Mouse (Mus musculus): ENCODE results near the gene Samd4b. TPM values are rescaled to one million over a fixed set of nuclear protein-coding genes. Genes with fewer than 3 reads are reported as not detected.
A peak's percentile ranks its signal among the peaks of the same experiment; 100 is the strongest.

The Samd4b gene
- polyA plus RNA-seq, 1 experiment from 2014 or later, result 36.0 TPM

DNA sequence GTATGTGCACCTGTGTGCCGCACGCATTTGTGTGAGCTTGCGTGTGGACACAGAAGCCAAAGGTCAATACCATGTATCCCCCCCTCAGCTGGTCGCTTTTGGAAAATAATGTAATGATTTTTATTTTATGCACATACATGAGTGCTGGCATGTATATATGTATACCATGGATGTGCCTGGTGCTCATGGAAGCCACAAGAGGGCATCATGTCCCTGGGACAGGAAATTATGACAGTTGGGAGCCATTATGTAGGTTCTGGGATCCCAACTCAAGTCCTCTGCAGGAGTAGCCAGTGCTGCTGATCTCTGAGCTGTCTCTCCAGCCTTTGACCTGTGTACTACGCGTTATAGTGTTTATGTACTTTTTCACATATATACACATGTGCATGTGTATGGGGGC is 121.8 kb downstream of the Samd4b start:
- Histone ChIP-seq H3K27me3 (replicated peaks; ENCODE audit: low read depth, poor library complexity, severe bottlenecking) (0 out of 2 replicates have a peak, but pooled peaks cover 6% of the 10 kb centered on the region), H3K27ac (replicated peaks) (no peak overlapping the region), H3K4me1 (peaks cover 8% of the 10 kb centered on the region), H3K36me3 (replicated peaks) (no peaks in the 10 kb centered on the region), H3K4me3 (no peak overlapping the region), H3K9me3 (no peaks in the 10 kb centered on the region)
- 87% methylated on average over 6 of the region's 6 CpGs for WGBS
- no peak for DNase-seq (ENCODE audit: low spot score)

- H3K4me3 ChIP-seq, result peak overlapping the region; percentile 67
- H3K4me1 ChIP-seq, result peaks cover 31% of the 10 kb centered on the region
- WGBS, result under 1% methylated on average over 63 of the region's 63 CpGs
- peak; percentile 84 for DNase-seq (ENCODE audit: low spot score)
- peak overlapping the region; percentile 87 for H3K27ac ChIP-seq (replicated peaks)
- H3K27me3 ChIP-seq (replicated peaks; ENCODE audit: low read depth, poor library complexity, severe bottlenecking), result peaks cover 54% of the 10 kb centered on the region
- H3K9me3 ChIP-seq, result no peaks in the 10 kb centered on the region
- H3K36me3 ChIP-seq (replicated peaks), result peaks cover 34% of the 10 kb centered on the region
Observed at GRCm38 (mm10) chr7:28467213-28467751, 130.7 kb downstream of the Samd4b start.

DNA sequence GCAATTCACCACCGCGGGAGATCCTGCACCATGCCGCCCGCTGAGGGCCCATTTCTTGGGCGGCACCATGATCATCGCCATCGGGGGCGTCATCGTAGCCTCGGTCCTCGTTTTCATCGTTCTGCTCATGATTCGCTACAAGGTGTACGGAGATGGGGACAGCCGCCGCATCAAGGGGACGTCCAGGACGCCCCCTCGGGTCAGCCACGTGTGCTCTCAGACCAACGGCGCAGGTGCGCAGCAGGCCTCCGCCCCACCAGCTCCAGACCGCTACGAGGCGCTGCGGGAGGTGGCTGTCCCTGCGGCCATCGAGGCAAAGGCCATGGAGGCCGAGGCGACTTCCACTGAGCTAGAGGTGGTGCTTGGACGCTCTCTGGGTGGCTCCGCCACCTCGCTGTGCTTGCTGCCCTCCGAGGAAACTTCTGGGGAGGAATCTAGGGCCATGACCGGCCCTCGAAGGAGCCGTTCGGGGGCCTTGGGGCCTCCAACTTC is 131.2 kb downstream of the Samd4b start:
- Histone ChIP-seq H3K27me3 (replicated peaks; ENCODE audit: low read depth, poor library complexity, severe bottlenecking) (peaks cover 54% of the 10 kb centered on the region), H3K4me1 (peaks cover 31% of the 10 kb centered on the region), H3K9me3 (no peaks in the 10 kb centered on the region), H3K36me3 (replicated peaks) (peaks cover 39% of the 10 kb centered on the region), H3K27ac (replicated peaks) (peak overlapping the region; percentile 87), H3K4me3 (peak overlapping the region; percentile 67)
- DNase-seq (ENCODE audit: low spot score), result peak; percentile 50
- 11% methylated on average over 40 of the region's 40 CpGs for WGBS

DNA sequence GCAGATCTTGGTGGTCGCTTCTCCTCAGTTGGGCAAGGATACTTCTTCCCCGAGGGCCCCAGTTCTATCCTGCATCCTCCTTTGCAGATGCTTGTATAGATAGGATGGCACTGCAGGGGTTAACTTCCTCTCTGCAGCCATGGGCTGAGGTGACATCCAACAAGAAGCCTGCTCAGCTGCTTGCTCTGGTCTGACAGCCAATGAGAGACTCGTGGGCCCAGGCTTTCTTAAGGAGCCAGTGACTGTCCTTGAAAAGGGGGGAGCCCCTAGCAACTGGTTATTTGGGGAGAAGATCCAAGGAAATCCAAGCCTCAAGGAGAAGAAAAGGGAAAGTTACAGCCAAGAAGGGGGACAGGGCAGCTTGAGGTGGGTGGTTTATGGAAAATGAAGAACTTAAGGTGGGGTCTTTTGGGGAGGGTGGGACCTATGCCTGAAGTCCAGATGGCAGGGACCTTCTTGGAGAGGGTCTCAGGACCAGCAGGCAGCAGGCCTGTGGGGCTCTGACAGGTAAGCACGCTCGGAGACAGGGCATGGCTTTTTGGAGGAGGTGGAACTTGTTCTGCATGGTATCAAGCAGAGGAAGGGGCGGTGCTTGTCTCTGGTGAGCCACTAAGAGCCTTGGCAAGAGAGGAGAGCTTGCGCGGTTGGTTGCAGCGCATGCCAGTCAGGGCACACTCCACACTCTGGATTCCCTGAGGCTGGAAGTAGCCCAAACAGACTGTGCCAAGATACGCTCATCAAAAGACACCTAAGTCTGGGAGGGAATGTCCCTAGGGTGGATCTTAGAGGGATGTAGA is 133.3 kb downstream of the Samd4b start:
- Histone ChIP-seq H3K27me3 (replicated peaks; ENCODE audit: low read depth, poor library complexity, severe bottlenecking) (peaks cover 46% of the 10 kb centered on the region), H3K36me3 (replicated peaks) (peaks cover 60% of the 10 kb centered on the region), H3K9me3 (no peaks in the 10 kb centered on the region), H3K27ac (replicated peaks) (no peak overlapping the region), H3K4me3 (peak overlapping the region; percentile 11; the same call in 1 of the 2 replicates), H3K4me1 (peaks cover 28% of the 10 kb centered on the region)
- DNase-seq (ENCODE audit: low spot score), result peak; percentile 53
- 59% methylated on average over 10 of the region's 10 CpGs for WGBS

DNA sequence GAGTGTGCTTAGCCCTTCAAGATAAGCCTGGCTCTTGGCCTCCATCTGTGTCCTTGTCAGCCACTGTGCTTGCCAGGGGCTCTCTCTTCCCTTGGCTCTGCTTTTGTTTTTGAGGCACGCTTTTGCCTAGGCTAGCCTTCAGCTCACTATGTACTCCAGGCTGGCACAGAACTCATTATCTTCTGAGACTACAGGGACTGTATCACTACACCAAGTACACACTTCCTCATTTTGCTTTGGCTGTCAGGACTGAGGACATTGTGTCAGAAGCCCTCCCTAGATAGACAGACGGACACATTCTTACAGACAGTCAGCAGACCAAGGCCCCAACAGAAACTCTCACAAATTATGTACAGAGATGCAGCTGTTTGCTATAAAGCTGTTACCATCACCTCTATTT is 135.2 kb downstream of the Samd4b start:
- Histone ChIP-seq H3K4me3 (no peak overlapping the region), H3K36me3 (replicated peaks) (peaks cover 79% of the 10 kb centered on the region), H3K27ac (replicated peaks) (no peak overlapping the region), H3K27me3 (replicated peaks; ENCODE audit: low read depth, poor library complexity, severe bottlenecking) (peaks cover 32% of the 10 kb centered on the region), H3K4me1 (peaks cover 24% of the 10 kb centered on the region), H3K9me3 (no peaks in the 10 kb centered on the region)
- WGBS, result 92% methylated on average over 2 of the region's 2 CpGs
- DNase-seq (ENCODE audit: low spot score), result no peak

DNA sequence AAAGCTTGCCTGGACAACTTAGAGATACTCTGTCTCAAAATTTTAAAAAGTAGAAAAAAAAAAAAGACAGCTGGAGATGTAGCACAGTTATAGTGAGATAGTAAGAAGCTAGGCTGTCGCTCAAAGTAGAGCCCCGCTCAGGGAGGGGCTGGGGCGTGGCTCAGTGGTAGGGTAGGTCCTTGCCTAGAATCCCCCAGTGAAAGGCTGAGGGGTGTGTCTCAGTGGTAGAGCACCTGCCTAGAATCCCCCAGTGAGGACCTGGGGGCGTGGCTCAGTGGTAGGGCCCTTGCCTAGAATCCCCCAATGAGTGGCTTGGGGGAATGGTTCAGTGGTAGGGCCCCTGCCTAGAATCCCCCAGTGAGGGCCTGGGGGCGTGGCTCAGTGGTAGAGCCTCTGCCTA is 137.6 kb downstream of the Samd4b start:
- Histone ChIP-seq H3K4me1 (peaks cover 10% of the 10 kb centered on the region; the same call in 1 of the 2 replicates), H3K9me3 (no peaks in the 10 kb centered on the region), H3K4me3 (no peak overlapping the region), H3K36me3 (replicated peaks) (peaks cover 95% of the 10 kb centered on the region), H3K27ac (replicated peaks) (no peak overlapping the region), H3K27me3 (replicated peaks; ENCODE audit: low read depth, poor library complexity, severe bottlenecking) (peaks cover 8% of the 10 kb centered on the region)
- DNase-seq (ENCODE audit: low spot score), result no peak
- WGBS, result 95% methylated on average over 5 of the region's 5 CpGs

GRCm38 (mm10) chr7:28452361-28453005 is 145.5 kb downstream of the Samd4b start:
- Histone ChIP-seq H3K9me3 (no peaks in the 10 kb centered on the region), H3K36me3 (replicated peaks) (peaks cover 32% of the 10 kb centered on the region), H3K4me3 (peak overlapping the region; percentile 90), H3K27me3 (replicated peaks; ENCODE audit: low read depth, poor library complexity, severe bottlenecking) (peaks cover 2% of the 10 kb centered on the region; the same call in 1 of the 2 replicates), H3K4me1 (peaks cover 20% of the 10 kb centered on the region), H3K27ac (replicated peaks) (peak overlapping the region; percentile 87)
- no peak for DNase-seq (ENCODE audit: low spot score)
- 4% methylated on average over 23 of the region's 24 CpGs for WGBS

DNA sequence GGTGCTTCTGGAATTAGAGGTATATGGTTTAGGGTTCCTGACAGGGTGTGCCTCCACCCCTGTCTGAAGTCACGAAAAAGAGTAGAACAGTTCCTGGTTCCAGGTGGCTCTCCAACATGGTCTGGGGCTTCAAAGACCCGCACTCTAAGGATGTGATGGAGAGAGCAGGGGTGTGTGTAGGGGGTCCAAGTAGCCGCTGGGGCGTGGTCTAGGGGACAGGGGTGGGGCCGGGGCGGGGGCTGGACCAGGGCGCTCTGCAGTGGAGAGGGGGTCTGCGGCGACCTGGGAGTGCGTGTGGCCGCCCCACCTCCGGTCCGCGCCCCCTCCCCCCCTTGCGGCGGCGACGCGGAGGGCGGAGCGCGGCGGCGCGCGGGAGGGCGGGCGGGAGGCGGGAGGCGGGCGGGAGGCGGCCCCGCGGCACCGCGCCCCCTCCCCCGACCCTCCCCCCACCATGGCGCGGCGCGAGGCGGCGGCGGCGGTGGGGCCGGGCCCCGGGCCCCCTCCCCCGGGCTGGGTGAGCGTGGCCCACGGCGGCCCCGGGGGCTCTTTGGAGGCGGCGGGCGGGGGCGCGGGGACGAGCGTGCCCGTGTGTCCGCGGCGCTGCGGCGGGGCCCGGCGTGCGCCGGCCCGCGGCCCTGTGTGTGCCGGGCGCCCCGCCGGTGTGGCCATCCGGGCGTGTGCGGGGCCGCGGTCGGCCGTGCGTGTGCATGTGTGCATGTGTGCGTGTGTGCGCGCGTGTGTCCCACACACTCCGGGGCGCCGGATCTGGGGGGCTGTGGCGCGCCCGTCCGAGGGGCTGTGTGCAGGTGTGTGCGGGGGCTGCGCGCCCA is 146.2 kb downstream of the Samd4b start, which contains the start of gene Lrfn1:
Gene Lrfn1 (plus strand): TSS at position 450 of the 830 bp plus-strand sequence.
- Histone ChIP-seq H3K36me3 (replicated peaks) (peaks cover 25% of the 10 kb centered on the region), H3K27me3 (replicated peaks; ENCODE audit: low read depth, poor library complexity, severe bottlenecking) (peaks cover 10% of the 10 kb centered on the region), H3K27ac (replicated peaks) (peak within 1 kb of the TSS; percentile 87), H3K4me3 (peak within 1 kb of the TSS; percentile 90), H3K9me3 (no peaks in the 10 kb centered on the region), H3K4me1 (peaks cover 25% of the 10 kb centered on the region)
- WGBS, result 1% methylated on average over 61 of the region's 97 CpGs
- peak; percentile 77 for DNase-seq (ENCODE audit: low spot score)

DNA sequence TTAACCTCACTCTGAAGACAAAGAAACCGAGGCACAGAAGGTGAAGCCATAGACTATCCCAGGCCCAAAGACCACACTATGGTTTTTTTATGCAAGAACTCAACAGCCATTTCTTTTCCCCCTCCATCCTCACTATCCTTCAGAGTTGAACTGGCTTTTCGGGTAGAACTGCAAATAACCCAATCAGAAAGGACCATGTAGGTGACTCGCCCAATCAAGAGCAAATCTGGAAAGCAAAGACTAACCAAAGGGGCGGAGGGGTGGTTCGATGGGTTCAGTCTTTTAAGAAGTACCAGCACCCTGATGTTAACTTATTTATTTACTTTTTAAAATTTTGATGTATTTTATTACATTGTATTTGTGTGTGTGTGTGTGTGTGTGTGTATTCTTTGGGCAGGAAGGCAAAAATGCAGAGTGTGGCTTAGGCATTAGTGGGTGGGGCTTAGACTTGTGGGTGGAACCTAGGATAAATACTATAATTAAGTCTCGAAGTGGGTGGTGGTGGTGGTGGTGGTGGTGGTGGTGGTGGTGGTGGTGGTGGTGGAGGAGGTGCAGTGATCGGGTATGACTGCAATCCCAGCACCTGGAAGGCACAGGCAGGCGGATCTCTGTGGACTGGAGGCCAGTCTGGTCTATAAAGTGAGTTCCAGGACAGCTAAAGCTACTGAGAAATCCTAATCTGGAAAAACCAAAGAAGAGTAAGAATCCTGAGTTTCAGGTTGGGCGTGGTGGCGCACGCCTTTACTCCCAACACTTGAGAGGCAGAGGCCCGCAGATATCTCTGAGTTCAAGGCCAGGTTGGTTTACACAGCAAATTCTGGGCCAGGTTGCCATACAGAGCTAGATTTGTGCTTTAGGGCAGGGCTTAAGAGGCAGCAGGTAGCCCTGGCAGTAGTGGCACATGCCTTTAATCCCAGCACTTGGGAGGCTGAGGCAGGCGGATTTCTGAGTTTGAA is 149.8 kb downstream of the Samd4b start:
- DNase-seq (ENCODE audit: low spot score), result no peak
- Histone ChIP-seq H3K4me3 (no peak overlapping the region), H3K4me1 (peaks cover 19% of the 10 kb centered on the region), H3K27me3 (replicated peaks; ENCODE audit: low read depth, poor library complexity, severe bottlenecking) (peaks cover 25% of the 10 kb centered on the region), H3K36me3 (replicated peaks) (no peaks in the 10 kb centered on the region), H3K9me3 (no peaks in the 10 kb centered on the region), H3K27ac (replicated peaks) (no peak overlapping the region)
- WGBS, result 63% methylated on average over 13 of the region's 13 CpGs

DNA sequence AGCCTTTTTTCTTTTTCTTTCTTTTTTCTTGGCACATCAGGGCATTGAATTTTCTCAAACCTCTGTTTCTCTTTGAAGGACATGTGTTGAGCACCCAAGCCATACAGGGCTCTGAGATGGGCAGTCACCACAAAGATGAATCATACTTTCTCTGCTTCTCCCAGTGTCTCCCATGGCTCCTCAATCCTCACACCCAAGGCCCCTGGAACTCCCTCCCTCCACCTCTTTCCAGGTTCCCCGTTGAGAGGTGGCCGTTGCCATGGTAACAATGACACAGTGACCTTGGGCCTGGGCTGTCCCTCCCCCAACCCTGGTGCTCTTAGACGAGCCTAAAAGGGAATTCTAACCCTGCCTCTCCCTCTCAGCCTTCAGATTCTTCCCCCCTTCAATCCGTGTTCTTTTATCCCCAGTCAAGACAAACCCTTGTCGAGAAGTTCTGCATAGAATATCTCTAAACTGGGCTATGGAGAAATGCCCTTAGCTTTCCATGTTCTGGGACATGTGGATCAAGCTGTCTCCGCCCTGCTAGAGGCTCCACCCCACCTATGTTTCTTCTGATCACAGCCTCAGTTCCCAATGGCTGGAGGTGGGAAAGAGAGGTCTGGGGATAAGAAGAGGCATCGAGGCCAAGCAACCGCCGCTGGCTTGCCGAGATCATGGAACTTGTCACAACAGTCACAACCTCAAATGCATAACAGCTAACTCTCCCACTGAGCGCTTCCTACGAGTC is 150.7 kb downstream of the Samd4b start:
- Histone ChIP-seq H3K36me3 (replicated peaks) (no peaks in the 10 kb centered on the region), H3K27me3 (replicated peaks; ENCODE audit: low read depth, poor library complexity, severe bottlenecking) (peaks cover 25% of the 10 kb centered on the region), H3K9me3 (no peaks in the 10 kb centered on the region), H3K27ac (replicated peaks) (no peak overlapping the region), H3K4me3 (no peak overlapping the region), H3K4me1 (peaks cover 10% of the 10 kb centered on the region)
- peak; percentile 35 for DNase-seq (ENCODE audit: low spot score)
- 14% methylated on average over 12 of the region's 12 CpGs for WGBS

- Histone ChIP-seq H3K4me1 (peaks cover 8% of the 10 kb centered on the region), H3K9me3 (no peaks in the 10 kb centered on the region), H3K27me3 (replicated peaks; ENCODE audit: low read depth, poor library complexity, severe bottlenecking) (peaks cover 25% of the 10 kb centered on the region), H3K36me3 (replicated peaks) (no peaks in the 10 kb centered on the region), H3K4me3 (0 out of 2 replicates have a peak overlapping the region, but pooled peaks have one; percentile 13), H3K27ac (replicated peaks) (no peak overlapping the region)
- peak; percentile 85 for DNase-seq (ENCODE audit: low spot score)
- WGBS, result 5% methylated on average over 12 of the region's 12 CpGs
Observed at GRCm38 (mm10) chr7:28446446-28446845, 151.5 kb downstream of the Samd4b start.
